Mouse (Mus musculus) layer of hippocampus, adult 6 months (tissue): ENCODE data around the gene Ofd1. TPM values are rescaled to one million over a fixed set of nuclear protein-coding genes. Genes with fewer than 3 reads are reported as not detected.

Experiments
- long read RNA-seq, 2 experiments: library from polyadenylated mRNA; unstranded; transcript quantifications; one replicate each; pipeline ENCODE4 v2.0.0; 2019 to 2020
- polyA plus RNA-seq: library from polyadenylated mRNA; unstranded; fragments of <200 nt; fragmentation: Nextera tagmentation; gene quantifications from 2 replicates; pipeline ENCODE4 v1.2.3, GENCODE M21; 2021

Ofd1 gene
- polyA plus RNA-seq = 1.4 and 1.6 TPM in 2 replicates
- long read RNA-seq, experiment 1, partial matches to known transcripts = 5 of 6 reads
- long read RNA-seq, experiment 1, other reads (novel, unspliced or antisense) = 1 of 6 reads
- long read RNA-seq, experiment 2, full-length matches to known transcripts = 11 of 18 reads
- long read RNA-seq, experiment 2, partial matches to known transcripts = 6 of 18 reads
- long read RNA-seq, experiment 2, other reads (novel, unspliced or antisense) = 1 of 18 reads

GRCm38 (mm10) chrX:166440616-166441063, at the start of gene Ofd1:
TSS of gene Ofd1 (minus strand) at chrX:166440704.

GRCm38 (mm10) chrX:166479365-166479983, 39.0 kb upstream of the Ofd1 start, which contains the start of gene Rab9:
TSS of gene Rab9 (minus strand) at chrX:166479867.

GRCm38 (mm10) chrX:166440036-166440615, 378 bp downstream of the Ofd1 start, which contains the start of gene Trappc2:
TSS of gene Trappc2 (plus strand) at chrX:166440574.

Other genes with a start within 250 kb of the Ofd1 start
- gene Gpm6b, start 201.8 kb downstream of the Ofd1 start, polyA plus RNA-seq = 444 and 472 TPM in 2 replicates
- gene Trappc2, start 130 bp downstream of the Ofd1 start, polyA plus RNA-seq = 107 and 108 TPM in 2 replicates
- 73.8 and 78.1 TPM in 2 replicates for gene Rab9, start 39.2 kb upstream of the Ofd1 start, polyA plus RNA-seq
- gene Tceanc, start 77.9 kb upstream of the Ofd1 start, polyA plus RNA-seq = 1.1 and 1.7 TPM in 2 replicates
- gene Egfl6, start 145.0 kb upstream of the Ofd1 start, polyA plus RNA-seq = 1.5 and 2.5 TPM in 2 replicates